Mouse (Mus musculus): ENCODE results near the gene Defb23. TPM values are rescaled to one million over a fixed set of nuclear protein-coding genes. Genes with fewer than 3 reads are reported as not detected.

Defb23 gene
- total RNA-seq (2021) (not detected), polyA plus RNA-seq (2012; rRNA removed) (not detected in 2 replicates)
- long read RNA-seq: 0 reads

DNA sequence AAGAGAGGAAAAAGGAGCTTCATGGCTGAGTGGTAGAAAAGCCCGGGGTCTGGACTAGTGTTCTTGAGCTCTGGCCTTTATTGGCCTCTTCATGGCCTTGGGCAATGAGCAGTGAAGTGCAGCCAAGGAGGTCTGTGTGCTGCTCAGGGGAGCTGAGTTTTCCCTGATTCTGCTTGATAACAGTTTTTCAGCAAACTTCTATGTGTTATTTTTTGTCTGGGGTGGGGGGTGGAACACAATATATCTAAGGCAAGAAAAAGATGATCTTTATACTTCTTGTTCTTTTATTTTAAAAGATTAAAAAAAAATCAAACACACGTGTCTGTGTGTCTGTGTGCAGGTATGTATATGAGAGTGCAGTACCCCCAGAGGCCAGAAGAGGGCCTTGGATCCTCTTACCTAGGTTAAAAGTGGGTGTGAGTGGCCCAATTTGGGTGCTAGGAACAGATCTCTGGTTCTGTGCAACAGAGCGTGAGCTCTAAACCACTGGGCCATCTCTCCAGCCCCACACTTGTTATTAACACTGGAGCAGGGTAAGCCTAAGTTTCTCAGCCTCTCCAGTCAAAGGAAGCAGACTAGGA lies at the start of gene Defb23:
Defb23 (minus strand) TSS at position 51 of the 581 bp plus-strand sequence.
- DNase-seq: no peak

GRCm38 (mm10) chr2:152511592-152511991 lies 47.2 kb upstream of the Defb23 start, which contains the start of gene Defb26:
Gene Defb26, minus strand, starts transcription at chr2:152511692.
- DNase-seq: no peak

- no peak for DNase-seq
Measured at GRCm38 (mm10) chr2:152503950-152504349, 39.5 kb upstream of the Defb23 start.

DNA sequence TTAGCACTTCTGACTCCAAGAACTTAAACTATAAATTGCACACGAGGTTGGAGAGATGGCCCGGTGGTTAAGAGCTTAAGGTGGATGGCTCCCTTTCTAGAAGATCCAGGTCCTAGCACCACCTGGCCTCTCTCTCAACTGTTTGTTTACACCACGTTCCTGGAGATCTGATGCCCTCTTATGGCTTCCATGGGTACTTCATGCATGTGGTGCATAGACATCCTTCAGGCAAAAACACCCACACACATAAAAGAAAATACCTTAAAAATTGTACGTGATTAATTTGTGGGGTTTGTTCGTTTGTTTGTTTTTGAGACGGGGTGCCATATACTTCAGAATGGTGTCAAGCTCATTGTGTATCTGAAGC lies 36.4 kb upstream of the Defb23 start:
- no peak for DNase-seq

DNA sequence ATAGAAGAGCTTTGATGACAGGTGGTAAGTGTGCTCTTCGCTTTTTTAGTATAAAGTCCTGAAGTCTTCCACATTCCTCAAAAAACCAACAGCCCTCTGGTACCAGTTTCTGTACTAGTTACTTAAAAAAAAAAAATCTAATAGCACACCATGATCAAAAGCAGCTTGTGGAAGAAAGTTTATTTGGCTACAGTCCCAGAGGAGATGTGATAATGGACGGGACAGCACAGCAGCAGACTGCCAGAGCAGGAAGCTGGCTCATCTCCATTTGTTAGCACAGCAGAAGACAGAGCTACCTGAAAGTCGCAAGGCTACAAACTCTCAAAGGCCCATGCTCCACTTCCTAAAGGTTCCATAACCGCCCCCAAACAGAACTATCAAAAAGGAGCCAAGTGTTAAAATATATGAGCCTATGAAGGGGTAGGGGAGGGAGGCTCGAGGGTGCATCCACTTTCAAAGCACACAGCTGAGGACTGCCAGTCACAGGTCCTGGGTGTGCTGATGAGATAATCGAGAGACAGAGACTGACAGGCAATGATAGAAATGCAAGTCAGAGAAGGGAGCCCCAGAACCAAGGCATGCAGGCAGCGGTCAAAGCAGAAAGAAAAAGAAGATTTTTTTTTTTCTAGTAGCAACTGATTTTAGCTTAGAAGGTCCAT lies 35.9 kb upstream of the Defb23 start:
- DNase-seq: no peak

DNA sequence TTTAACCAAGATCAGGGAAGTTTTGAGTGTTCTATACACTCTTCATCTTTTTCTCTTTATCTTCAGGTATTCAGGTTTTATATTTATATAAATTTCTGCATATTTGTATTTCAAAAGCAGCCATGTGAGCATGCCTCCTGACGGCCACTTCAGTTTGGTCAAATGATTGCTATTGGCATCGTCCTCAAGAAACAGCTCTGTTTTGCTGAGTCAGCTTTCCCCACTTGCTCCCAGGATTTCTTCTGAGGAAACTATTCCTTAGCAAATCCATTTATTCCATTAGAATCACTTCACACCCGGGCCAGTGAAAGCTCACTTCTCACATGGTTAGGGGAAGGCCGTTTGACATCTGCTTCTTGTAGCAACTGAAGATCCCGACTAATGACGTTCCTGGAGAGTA lies 33.6 kb upstream of the Defb23 start:
- DNase-seq: no peak

DNA sequence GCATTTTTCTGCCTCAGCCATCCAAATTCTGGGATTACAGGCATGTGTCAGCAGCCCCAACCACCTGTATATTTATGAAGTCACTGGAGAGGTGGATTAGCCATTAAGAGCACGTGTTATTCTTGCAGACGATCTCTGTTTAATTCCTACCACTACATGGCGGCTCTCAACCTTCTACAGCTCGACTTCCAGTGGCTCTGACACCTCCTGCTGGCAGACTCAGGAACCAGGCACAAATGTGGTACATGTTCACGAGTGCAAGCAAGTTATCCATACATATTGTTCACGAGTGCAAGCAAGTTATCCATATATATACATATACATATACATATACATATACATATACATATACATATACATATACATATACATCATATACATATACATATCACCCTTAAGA lies 28.7 kb upstream of the Defb23 start:
- no peak for DNase-seq

DNA sequence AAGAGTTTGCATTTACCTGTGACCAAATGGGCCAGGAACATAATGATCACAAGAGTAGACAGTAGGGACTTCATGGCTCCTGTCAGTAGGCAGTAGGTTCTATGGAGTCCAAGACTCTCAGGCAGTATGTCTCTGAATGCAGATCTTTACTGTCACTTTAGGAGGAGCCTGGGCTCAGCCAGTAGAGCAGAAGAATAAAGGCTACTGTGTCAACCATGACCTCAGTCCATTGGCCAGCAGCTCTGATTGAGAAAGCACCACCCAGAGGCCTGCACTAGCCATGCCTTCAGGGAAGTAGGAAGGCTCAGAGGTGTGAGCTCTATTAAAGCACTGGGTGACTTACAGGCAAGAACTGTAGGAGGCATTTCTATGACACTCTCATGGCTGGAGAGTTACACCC lies 25.6 kb upstream of the Defb23 start, which contains the start of gene Defb22:
Defb22 (minus strand) TSS at position 101 of the 400 bp plus-strand sequence.
- no peak for DNase-seq

DNA sequence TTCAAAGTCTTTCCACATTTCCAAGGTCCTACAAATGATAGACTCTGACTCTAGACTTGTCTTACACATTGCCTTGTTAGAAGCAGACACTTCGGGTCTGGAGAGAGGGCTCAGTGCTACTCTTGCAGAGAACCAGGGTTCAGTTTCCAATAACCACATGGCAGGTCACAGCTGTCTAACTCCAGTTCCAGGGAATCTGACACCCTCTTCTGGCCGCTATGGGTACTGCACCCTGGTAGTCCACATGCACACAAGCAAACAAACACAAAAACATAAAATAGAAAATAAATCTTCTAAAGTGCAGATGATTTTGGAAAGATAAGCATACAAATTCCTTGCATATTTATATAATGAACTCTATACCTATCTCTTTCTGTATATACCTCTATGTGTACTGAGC lies 22.6 kb upstream of the Defb23 start:
- no peak for DNase-seq

DNA sequence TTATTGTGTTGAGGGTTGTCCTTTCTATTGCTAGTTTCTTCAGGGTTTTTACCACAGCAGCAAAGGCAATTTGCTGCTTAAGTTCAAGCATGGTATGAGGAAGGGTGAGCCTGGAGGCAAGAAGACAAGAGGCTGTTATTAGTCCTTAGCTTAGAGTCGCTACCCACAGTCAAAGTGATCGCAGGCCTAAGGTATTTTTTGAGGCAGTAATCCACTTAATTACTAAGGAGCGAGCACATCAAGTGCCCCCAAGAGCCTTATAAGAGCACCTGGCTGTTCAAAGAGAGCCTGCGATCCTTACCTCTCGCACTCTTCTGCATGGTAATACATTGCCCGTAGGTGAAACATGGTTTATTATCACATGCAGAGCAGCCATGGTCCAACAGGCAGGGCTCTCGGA lies 17.3 kb upstream of the Defb23 start:
- DNase-seq: no peak

DNA sequence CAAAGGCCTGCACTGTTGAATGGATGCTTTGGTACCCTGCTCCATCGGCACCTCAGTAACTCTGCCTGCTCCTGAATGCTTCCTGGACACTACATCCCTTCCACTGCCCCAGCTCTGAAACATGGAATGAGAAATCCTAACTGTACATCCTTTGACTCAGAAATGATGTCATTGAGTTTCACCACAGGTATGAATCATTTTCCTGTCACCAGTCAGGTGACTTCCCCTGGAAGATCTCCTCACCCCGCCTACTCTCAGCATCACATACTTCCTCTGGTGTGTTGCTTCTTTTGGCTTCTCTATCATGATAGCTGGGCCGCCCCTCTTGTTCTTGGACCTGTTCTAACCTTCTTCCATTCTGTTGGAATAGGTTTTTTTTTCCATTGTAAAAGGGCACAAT lies 16.5 kb upstream of the Defb23 start:
- no peak for DNase-seq

DNA sequence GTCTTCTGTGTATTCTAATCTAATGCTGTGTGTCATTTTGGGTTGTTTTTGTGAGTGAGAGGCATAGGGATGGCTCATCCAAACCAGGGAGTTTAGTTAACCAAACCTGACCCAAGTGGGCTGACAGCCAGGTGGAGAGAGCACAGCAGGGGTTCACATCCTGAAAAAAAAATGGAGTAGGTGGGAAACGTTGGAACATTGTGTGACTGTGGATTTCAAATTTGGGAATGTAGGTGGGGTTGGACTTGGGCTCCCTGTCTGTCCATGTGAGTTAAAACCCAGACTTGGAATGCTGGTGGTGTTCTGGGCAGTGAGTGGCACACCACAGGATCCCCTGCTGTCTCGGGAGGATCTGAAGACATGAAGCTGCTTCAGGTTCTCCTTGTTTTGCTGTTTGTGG lies 12.3 kb upstream of the Defb23 start, which contains the start of gene Defb20:
Defb20 (plus strand) TSS at position 301 of the 400 bp plus-strand sequence.
- DNase-seq: no peak

DNA sequence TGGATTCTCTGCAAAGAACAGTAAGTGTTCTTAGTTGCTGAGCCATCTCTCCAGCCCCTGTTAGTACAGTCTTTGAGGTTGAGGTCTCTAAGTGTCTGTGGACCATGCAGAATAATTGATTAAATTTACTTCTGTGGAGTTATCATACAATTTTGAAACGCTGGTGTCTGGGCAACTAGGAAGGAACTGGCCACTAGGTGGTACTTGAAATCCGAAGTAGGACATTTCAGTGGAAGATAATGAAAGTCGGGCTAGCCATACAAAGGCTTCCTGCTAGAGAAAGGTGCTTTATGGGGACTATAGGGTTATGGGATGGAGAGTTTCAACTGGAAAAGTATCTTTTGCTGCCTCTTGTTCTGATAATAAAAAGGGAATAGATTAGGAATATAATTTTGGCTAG lies 8.0 kb upstream of the Defb23 start:
- DNase-seq: no peak

DNA sequence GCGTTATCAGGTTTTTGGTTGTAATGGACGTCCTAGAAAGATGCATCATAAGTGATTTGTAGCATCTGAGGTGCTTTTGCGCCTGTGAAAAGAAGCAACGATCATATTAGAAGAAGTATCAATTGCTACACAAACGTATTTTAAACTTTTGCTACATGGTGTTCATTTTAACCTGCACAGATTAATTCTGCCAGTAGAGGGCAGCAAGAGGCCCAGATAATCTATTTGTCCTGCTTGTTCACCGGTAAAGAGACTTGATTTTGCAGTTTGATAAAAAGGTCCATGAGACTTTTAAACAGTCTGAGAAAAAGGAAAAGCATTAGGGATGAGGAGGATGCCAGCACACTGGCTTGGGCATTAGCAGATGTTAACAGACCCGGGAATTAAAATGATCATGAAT lies 6.6 kb upstream of the Defb23 start:
- DNase-seq: peak; percentile 23

- no peak for DNase-seq
Measured at GRCm38 (mm10) chr2:152459241-152459640, 5.2 kb downstream of the Defb23 start.

DNA sequence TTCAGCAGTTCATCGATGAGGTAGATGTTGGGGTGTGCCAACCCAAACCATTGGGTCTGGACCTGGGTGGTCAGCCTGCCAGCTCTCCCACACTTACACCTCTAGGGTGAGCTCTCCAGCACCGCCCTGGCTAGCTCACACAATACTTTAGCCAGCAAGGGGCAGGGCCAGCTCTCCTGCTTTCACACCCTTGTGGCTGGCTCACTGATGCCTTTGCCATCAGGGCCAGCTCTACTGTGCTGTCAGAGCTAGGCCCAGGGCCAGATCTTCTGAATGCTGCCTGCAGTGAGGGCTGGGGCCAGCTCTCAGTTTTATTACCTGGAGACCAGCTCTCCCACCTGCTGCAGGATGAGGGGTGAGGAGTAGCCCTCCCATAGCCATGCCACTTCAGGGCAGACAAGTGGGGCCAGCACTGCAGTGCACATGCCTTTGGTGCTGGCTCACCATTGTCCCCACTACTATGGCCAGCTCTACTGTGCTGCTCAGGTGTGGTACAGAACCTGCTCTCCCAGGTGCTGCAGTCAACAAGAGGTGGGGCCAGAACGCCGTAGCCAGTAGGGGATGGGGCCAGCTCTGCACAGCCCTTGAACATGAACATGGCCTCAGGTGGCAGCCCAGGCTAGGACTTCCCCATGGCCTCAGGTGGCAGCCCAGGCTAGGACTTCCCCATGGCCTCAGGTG lies 12.2 kb downstream of the Defb23 start:
- no peak for DNase-seq

- DNase-seq: peak; percentile 47
Measured at GRCm38 (mm10) chr2:152450241-152450640, 14.2 kb downstream of the Defb23 start.

DNA sequence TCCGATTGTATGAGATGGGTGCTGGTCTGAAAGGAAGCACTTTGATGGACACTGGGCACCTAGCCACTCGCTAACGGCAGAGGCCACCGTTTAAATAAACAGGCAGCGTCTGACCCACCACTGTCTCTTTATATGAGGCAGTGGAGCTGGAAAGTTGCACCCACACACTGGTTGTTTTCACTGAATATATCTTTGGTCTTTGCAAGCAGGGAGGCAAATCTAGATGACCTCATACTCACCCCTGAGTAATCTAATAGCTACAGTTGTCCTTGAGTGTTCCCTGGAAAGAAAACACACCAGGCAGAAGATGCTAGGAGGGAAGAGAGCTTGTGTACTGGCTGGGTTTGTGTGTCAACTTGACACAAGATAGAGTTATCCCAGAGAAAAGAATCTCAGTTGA lies 17.0 kb downstream of the Defb23 start:
- peak; percentile 13 for DNase-seq

GRCm38 (mm10) chr2:152446642-152447041 lies 17.8 kb downstream of the Defb23 start:
- DNase-seq: no peak

DNA sequence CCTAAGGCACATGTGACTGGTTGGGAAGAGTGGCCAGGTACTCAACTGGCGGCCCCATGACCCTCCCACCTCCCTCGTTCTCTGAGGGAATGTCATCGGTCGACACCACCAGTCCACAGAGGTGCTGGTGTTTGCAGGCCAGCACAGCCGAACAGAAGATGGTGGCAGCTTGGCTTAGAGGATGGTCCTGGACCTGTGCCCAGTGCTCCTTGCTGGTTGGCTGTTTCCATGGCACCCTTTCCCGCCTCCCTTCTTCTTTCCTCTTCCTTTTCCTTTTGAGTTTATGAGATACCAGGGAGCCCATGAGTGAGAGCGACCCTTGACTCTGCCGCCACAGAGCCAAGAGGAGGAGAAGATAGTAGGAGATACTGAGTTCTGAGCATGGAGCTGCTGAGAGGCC lies 21.1 kb downstream of the Defb23 start:
- DNase-seq: no peak

DNA sequence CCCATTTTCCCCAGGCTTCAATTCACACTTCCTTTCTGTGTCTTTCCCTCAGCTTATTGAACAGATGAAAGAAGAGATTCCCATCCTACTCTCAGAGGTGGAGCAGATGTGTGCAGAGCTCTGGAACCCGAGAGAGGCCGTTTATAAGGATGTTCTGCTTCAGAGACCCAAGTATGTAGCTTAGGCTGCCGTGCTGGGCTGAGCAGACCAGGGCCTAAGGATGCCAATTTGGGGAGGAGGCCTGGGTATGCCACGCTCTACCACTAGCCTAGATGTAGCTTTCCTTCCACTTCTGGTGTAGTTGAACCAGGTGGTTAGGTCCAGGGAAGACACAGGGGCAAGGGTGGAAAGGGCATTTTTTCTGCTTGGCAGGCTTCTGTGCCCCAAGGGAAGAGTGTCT lies 22.1 kb downstream of the Defb23 start:
- DNase-seq: no peak

- no peak for DNase-seq
Measured at GRCm38 (mm10) chr2:152439833-152440232, 24.6 kb downstream of the Defb23 start.

- DNase-seq: no peak
Measured at GRCm38 (mm10) chr2:152438963-152439362, 25.5 kb downstream of the Defb23 start.

Data from adrenal gland, adult 2 months (tissue).